Mouse (Mus musculus) liver, embryonic 15.5 days (tissue): ENCODE data around the gene Ctbs. TPM values are rescaled to one million over a fixed set of nuclear protein-coding genes. Genes with fewer than 3 reads are reported as not detected.
A peak's percentile ranks its signal among the peaks of the same experiment; 100 is the strongest.

Experiments
- ATAC-seq: fragments of 200-750 bp; cut with Nextera tagmentation; 2 replicates; pipeline ENCODE4 v1.8.0; 2017; ENCODE audit warnings: moderate number of reproducible peaks, mild to moderate bottlenecking, moderate library complexity; ENCODE audit not compliant: insufficient read depth
- H3K27ac ChIP-seq: fragments of 300-500 bp; sonication (generic); replicated peaks from 2 replicates; pipeline ENCODE4 v1.5.1; 2015; ENCODE audit warnings: mild to moderate bottlenecking, inconsistent platforms
- H3K27me3 ChIP-seq: fragments of 300-500 bp; sonication (generic); 2 replicates; pipeline ENCODE4 v1.6.1; 2015; ENCODE audit warnings: mild to moderate bottlenecking, inconsistent platforms
- H3K36me3 ChIP-seq: fragments of 300-500 bp; sonication (generic); replicated peaks from 2 replicates; pipeline ENCODE4 v1.6.1; 2015; ENCODE audit warnings: moderate library complexity, mild to moderate bottlenecking, inconsistent platforms
- H3K4me1 ChIP-seq: fragments of 300-500 bp; sonication (generic); replicated peaks from 2 replicates; pipeline ENCODE4 v1.6.1; 2015; ENCODE audit warnings: inconsistent platforms
- H3K4me2 ChIP-seq: fragments of 300-500 bp; sonication (generic); 2 replicates; pipeline ENCODE4 v1.6.1; 2015; ENCODE audit warnings: moderate library complexity, mild to moderate bottlenecking, inconsistent platforms
- H3K4me3 ChIP-seq: fragments of 300-500 bp; sonication (generic); replicated peaks from 2 replicates; pipeline ENCODE4 v1.5.1; 2015; ENCODE audit warnings: mild to moderate bottlenecking, inconsistent platforms
- H3K9ac ChIP-seq: fragments of 300-500 bp; sonication (generic); 2 replicates; pipeline ENCODE4 v1.6.1; 2015; ENCODE audit warnings: moderate library complexity, mild to moderate bottlenecking, inconsistent platforms
- H3K9me3 ChIP-seq: fragments of 300-500 bp; sonication (generic); replicated peaks from 2 replicates; pipeline ENCODE4 v1.6.1; 2016; ENCODE audit warnings: inconsistent platforms
- WGBS: fragments of 180-500 bp; shearing (Covaris S2); methylation state at CpG from one replicate; pipeline ENCODE4 v1.1.7; 2015; ENCODE audit warnings: mixed read lengths; ENCODE audit not compliant: insufficient replicate concordance; 5-methylcytosine and 5-hydroxymethylcytosine counted together
- polyA plus RNA-seq: library from polyadenylated mRNA; unstranded; fragments of >200 nt; fragmentation: Nextera tagmentation; extraction: Ambion mirVana; gene quantifications from 2 replicates; pipeline ENCODE4 v1.2.1, GENCODE M21; 2015

Gene Ctbs
- polyA plus RNA-seq, result 5.3 and 5.4 TPM in 2 replicates

DNA sequence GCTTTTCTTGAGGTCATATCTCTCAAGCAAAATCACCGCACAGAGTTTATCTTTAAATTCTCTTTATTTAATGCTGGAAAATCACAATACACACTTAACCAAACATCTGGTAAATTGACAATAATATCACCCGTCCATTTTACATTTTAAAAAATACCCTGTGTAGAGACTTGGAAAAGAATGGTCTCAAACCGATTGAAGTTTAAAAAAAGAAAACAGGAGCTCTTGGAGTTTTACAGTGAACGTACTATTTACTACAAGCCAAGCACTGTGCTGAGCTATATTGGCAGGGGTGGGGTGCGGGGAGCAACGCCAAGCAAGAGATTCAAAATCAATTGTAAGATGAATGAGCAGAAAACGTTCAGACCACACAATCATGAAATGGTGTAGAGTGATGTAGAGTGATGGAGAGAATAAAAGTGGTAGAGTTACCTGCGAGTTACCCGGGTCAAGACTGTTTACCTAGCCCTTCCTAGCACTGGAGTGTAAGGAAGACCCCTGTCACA, at the start of gene Ctbs:
Gene Ctbs, plus strand, starts transcription at position 51 of the 506 bp plus-strand sequence.
- Histone ChIP-seq H3K4me2 (peak within 1 kb of the TSS; percentile 90), H3K9me3 (no peaks in the 10 kb centered on the region), H3K27me3 (no peaks in the 10 kb centered on the region), H3K27ac (peak within 1 kb of the TSS; percentile 84), H3K4me1 (peaks cover 31% of the 10 kb centered on the region), H3K4me3 (peak within 1 kb of the TSS; percentile 67), H3K36me3 (peaks cover 15% of the 10 kb centered on the region), H3K9ac (peak within 1 kb of the TSS; percentile 77)
- WGBS, result 46% methylated on average over 9 of the region's 9 CpGs
- ATAC-seq, result no peak; the same call in none of the 2 replicates

DNA sequence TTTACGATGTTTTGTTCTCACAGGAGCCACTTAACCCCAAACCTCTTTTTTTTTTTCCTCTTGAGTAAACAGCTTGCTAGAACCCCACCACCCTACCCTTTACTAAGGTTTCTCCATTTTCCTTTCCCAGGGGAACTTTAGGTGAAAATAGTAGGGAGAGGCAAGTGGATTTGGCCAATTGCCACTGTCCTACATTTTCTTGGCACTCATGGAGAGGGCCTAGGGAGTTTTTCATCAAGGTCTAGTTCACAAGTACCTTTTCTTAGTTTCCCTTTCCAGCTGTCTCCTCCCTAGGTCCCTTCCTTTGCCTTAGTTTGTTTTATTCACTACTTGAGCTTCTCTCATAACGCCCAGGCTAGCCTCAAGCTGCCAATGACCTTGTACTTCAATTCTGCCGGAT, 45.8 kb upstream of the Ctbs start:
- H3K4me1 ChIP-seq, result peaks cover 54% of the 10 kb centered on the region
- H3K4me3 ChIP-seq, result peak overlapping the region; percentile 98
- H3K36me3 ChIP-seq, result peaks cover 26% of the 10 kb centered on the region
- no peaks in the 10 kb centered on the region for H3K9me3 ChIP-seq
- ATAC-seq, result no peak
- H3K4me2 ChIP-seq, result peak overlapping the region; percentile 94
- peak overlapping the region; percentile 93 for H3K27ac ChIP-seq
- peak overlapping the region; percentile 99 for H3K9ac ChIP-seq
- peaks cover 5% of the 10 kb centered on the region; the same call in 1 of the 2 replicates for H3K27me3 ChIP-seq
- WGBS, result 39% methylated on average over 3 of the region's 3 CpGs

DNA sequence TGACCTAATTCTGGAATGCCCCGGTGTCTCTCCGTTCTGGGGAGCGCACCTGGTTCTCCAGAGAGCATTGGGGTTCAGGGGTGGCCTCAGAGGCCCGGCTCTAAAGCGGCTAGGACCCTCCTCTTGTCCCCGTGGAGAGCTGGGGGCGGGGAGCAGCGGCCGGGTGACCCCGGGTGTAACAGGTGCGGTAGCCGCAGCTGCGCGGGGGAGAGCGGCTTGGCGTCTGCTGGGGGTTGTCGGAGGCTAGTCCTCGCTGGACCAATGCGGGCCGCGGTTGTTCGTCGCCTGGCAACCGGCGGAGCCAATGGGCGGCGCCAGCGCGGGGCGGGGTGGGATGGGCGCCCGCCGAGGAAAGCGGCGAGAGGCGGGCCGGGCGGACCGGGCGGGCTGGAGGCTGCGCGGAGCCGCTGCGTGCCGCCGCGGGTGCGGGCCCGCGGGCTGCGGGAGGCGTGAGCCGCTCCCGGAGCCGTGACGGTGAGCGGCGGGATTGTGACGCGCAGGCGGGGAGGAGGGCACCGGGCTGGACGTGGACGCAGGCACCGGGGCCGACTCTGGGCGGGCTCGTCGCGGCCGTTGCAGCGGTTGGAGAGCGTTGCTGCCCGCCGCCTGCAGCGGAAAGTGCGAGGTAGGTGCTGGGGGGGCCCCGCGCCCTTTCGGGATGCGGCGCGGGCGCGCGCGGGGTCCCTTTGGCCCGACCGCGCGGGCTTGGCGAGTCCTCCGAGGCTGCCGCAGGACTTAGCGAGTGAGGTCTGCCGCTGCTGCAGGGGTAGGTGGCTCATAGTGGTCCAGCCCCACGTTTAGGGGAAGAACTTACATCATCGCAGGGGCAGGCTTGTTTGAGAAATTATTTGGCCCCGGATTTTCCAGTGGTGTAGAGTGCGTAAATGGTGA, 45.0 kb upstream of the Ctbs start, which contains the start of gene Ssx2ip:
Gene Ssx2ip, plus strand, starts transcription at position 332 of the 891 bp plus-strand sequence.
- H3K4me3 ChIP-seq, result peak within 1 kb of the TSS; percentile 98
- H3K27me3 ChIP-seq, result peaks cover 5% of the 10 kb centered on the region; the same call in 1 of the 2 replicates
- peak within 1 kb of the TSS; percentile 94 for H3K4me2 ChIP-seq
- peak within 1 kb of the TSS; percentile 93 for H3K27ac ChIP-seq
- peaks cover 34% of the 10 kb centered on the region for H3K36me3 ChIP-seq
- H3K9ac ChIP-seq, result peak within 1 kb of the TSS; percentile 99
- H3K4me1 ChIP-seq, result peaks cover 59% of the 10 kb centered on the region
- WGBS, result under 1% methylated on average over 100 of the region's 100 CpGs
- ATAC-seq, result peak; percentile 92
- H3K9me3 ChIP-seq, result no peaks in the 10 kb centered on the region

DNA sequence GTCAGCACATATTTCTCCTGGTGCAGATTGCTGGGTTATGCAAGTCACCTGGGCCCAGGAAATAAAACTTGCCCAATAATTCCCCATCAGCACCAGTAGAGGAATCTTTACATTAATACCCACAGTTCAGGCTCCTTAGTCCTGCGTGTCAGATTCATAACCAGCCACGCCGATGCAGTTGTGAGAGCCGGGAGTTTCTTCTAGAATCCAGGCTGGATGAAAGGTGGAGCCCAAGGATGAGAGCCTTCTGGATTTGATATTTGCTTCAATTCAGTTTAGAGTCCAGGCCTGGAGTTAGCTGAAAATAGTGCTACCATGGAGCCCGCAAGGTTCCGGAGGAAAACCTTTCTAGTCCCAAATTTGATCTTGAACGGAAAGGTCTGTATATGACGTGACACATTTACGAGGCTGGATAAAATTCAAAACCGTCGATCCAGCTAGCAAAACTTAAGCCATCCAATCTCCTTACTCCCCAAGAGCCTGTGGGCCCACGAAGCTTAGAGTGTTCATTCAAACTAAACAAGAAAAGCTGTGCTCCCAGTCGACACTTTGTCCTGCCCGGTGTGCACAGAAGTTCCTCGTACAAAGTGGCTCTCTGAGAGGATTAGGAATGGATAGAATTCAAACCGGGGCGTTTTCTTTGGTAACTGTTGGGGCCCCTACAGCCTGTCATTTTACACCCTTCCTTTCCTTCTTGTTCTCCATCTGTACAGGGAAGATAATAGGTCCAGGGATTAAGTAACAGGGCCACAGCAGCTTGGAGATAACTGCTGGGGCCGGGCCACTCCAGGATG, 44.2 kb upstream of the Ctbs start:
- Histone ChIP-seq H3K9me3 (no peaks in the 10 kb centered on the region), H3K4me3 (peak overlapping the region; percentile 98), H3K4me2 (peak overlapping the region; percentile 94), H3K9ac (peak overlapping the region; percentile 99), H3K36me3 (peaks cover 41% of the 10 kb centered on the region), H3K27me3 (no peaks in the 10 kb centered on the region), H3K27ac (peak overlapping the region; percentile 93), H3K4me1 (peaks cover 67% of the 10 kb centered on the region)
- 14% methylated on average over 18 of the region's 18 CpGs for WGBS
- peak; percentile 73 for ATAC-seq

DNA sequence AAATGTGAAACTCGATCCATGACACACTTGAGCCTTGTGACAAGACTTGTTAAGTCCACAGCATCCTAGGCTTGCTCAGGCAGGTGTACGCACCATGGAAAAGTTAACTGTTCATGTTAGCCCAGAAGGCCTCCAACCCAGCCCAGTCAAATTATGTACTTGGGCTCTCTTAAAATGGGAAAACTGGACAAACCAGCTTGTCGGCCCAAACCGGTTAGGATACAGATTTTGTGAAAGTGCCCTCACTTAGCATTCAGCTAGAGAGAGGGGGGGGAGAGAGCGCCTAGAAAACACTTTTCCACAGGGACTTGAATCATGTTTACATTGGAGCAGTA, 43.6 kb upstream of the Ctbs start:
- 42% methylated on average over 5 of the region's 5 CpGs for WGBS
- Histone ChIP-seq H3K4me1 (peaks cover 73% of the 10 kb centered on the region), H3K9ac (peak overlapping the region; percentile 99), H3K4me3 (peak overlapping the region; percentile 98), H3K4me2 (peak overlapping the region; percentile 94), H3K27ac (peak overlapping the region; percentile 93), H3K36me3 (peaks cover 45% of the 10 kb centered on the region), H3K9me3 (no peaks in the 10 kb centered on the region), H3K27me3 (no peaks in the 10 kb centered on the region)
- no peak for ATAC-seq

DNA sequence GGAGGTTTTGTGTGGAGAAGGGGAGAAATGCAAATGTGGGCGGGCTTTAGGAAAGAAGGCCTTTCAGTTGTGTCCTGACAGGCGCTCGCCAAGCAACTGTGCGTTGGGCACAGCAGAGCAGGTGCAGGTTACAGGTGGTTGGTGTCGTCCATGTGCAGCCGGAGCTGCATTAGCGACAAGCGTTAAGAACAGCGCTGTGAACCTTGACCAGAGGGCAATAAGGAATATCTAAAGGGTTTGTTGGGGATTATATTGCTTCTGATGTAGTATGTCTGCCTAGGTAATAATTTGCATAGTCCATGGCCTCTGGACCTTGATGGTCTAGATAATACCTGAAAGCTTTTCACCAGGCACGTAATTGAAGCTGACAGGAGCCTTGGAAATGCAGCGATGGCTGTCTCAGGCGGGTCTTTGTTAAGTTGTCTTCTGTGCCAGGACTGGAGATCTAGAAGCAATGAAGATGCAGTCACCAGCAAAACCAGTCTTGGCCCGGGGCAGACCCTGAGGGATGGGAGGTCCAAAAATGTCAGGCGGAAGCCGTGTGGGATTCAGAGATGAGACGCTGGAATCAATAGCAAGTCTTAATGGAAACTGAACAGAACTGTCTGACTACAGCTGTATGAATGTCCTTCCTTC, 42.4 kb upstream of the Ctbs start:
- 88% methylated on average over 16 of the region's 16 CpGs for WGBS
- Histone ChIP-seq H3K27ac (peak overlapping the region; percentile 93), H3K4me2 (peak overlapping the region; percentile 94), H3K9ac (peak overlapping the region; percentile 99), H3K27me3 (no peaks in the 10 kb centered on the region), H3K36me3 (peaks cover 54% of the 10 kb centered on the region), H3K4me1 (peaks cover 85% of the 10 kb centered on the region), H3K9me3 (no peaks in the 10 kb centered on the region), H3K4me3 (peak overlapping the region; percentile 98)
- ATAC-seq, result no peak

DNA sequence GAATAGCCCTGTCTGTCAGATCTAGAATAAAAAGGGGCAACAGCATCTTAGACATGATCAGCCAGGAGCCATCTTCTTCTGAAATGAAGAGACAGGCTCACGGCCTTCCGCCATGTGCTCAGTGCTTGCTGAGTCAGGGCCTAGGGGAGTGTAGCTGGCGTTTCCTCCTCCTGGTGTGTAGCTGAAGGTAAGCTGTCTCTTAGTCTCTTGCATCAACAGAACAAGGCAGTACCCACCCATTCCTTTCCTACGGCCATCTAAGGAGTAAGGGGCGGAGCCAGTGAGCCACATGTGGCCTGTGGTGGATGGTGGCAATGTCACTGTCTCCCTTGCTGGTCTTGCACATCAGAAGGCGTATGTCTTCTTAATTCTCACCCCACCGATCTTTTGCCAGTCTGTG, 39.5 kb upstream of the Ctbs start:
- Histone ChIP-seq H3K4me1 (peaks cover 97% of the 10 kb centered on the region), H3K4me3 (0 out of 2 replicates have a peak overlapping the region, but pooled peaks have one; percentile 5), H3K9me3 (no peaks in the 10 kb centered on the region), H3K27ac (peak overlapping the region; percentile 75), H3K4me2 (peak overlapping the region; percentile 94), H3K9ac (no peak overlapping the region), H3K36me3 (peaks cover 77% of the 10 kb centered on the region), H3K27me3 (no peaks in the 10 kb centered on the region)
- ATAC-seq, result peak; percentile 12
- WGBS, result 45% methylated on average over 7 of the region's 7 CpGs

DNA sequence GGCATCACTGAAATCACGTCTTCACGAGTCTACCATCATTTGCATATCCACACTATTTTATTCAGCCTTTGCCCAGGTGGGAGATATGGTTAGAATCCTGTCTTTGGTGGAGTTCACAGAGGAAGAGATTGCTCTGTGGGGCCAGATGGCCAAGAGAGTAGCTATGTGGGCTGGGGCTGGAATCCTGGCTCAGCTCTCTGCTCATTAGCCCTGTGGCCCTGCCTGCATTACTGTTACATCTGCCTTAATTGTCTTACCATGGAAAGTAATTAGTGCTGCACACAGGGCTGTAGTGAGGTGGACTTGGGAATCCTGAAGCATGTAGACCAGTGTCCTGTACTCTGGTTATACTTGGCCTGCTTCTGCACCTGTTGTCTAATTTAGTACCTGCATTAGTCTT, 37.6 kb upstream of the Ctbs start:
- H3K4me1 ChIP-seq, result peaks cover 88% of the 10 kb centered on the region
- peaks cover 88% of the 10 kb centered on the region for H3K36me3 ChIP-seq
- no peak for ATAC-seq
- H3K27me3 ChIP-seq, result no peaks in the 10 kb centered on the region
- no peak overlapping the region for H3K9ac ChIP-seq
- no peak overlapping the region for H3K4me3 ChIP-seq
- no peak overlapping the region for H3K4me2 ChIP-seq
- H3K27ac ChIP-seq, result no peak overlapping the region
- no peaks in the 10 kb centered on the region for H3K9me3 ChIP-seq
- 68% methylated on average over 2 of the region's 2 CpGs for WGBS

DNA sequence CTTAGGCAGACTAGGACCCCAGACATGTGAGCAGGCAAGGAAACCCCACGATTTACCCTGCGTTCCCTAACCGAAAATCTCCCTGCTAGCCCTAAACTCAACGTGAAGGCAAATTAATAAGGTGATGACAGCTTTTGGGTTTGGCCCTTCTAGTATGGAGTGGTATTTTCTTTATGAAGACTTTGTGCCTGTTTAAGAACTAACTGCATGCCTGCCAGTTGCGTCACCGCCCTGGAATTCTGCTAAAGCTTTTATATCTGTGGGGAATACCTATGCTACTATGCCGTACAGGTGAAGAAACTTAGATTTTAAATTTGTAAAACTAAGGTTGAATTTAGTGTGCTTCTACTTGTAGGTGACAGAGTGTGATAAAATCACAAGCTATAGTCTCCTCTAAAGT, 37.1 kb upstream of the Ctbs start:
- no peak for ATAC-seq
- H3K4me3 ChIP-seq, result no peak overlapping the region
- H3K4me1 ChIP-seq, result peaks cover 84% of the 10 kb centered on the region
- H3K36me3 ChIP-seq, result peaks cover 88% of the 10 kb centered on the region
- WGBS, result 90% methylated on average over 7 of the region's 7 CpGs
- H3K4me2 ChIP-seq, result no peak overlapping the region
- no peak overlapping the region for H3K9ac ChIP-seq
- H3K27ac ChIP-seq, result no peak overlapping the region
- no peaks in the 10 kb centered on the region for H3K9me3 ChIP-seq
- no peaks in the 10 kb centered on the region for H3K27me3 ChIP-seq

DNA sequence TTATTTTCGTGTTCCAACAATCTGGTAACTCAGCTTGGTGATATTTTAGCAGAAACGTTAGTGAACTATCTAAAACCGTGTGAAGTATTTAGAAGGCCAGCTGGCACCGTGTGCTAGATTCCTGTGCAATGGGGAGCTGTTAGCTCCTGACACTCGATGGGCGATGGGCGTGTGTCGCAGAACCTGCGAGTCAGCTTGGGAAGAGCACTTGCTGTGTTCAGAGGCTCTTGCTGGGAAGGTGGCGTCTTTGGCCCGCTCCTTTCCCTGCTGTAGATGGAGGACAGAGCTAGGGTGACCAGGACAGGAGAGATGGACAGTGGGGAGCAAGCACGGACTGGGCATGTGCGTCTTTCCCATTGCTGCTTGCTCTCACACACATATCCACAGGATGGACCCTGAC, 36.6 kb upstream of the Ctbs start:
- H3K4me2 ChIP-seq, result no peak overlapping the region
- ATAC-seq, result no peak
- no peaks in the 10 kb centered on the region for H3K9me3 ChIP-seq
- H3K36me3 ChIP-seq, result peaks cover 88% of the 10 kb centered on the region
- WGBS, result 93% methylated on average over 13 of the region's 13 CpGs
- H3K4me1 ChIP-seq, result peaks cover 82% of the 10 kb centered on the region
- H3K27me3 ChIP-seq, result no peaks in the 10 kb centered on the region
- no peak overlapping the region for H3K9ac ChIP-seq
- H3K4me3 ChIP-seq, result no peak overlapping the region
- H3K27ac ChIP-seq, result no peak overlapping the region
